Mouse (Mus musculus) bone marrow macrophage, adult 2 months (primary cell): Measurements from ENCODE around the gene Gm10639.

Source experiments
- CTCF ChIP-seq: IDR thresholded peaks from 2 replicates; pipeline ENCODE4 v1.5.1; 2012; ENCODE audit warnings: low read depth, mild to moderate bottlenecking, low read length, moderate library complexity
- POLR2A ChIP-seq: IDR thresholded peaks from 2 replicates; pipeline ENCODE4 v1.6.1; 2012; ENCODE audit warnings: mild to moderate bottlenecking, low read depth, low read length, borderline replicate concordance

DNA sequence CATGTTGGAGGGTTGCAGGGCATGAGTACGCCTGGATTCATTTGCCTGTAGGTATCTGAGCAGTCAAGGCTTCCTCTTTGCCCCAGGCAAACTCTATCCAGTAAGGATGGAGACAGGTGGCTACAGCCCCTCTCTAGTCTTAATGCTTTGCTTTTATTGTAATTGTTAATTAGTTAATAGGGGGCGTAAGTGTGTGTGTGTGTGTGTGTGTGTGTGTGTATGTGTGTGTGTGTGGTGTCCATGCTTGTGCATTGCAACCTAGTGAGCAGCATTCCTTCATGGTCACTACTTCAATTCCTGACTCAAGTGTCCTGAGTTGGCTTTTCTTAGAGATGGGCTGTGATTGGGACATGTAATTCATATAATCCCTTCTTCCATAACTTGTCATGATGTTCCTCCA is 25.0 kb downstream of the Gm10639 start, which contains the start of gene Omt2a:
- TF ChIP-seq CTCF = no peak
- no peak for TF ChIP-seq POLR2A
